Mouse (Mus musculus) gonadal fat pad, adult 2 months (tissue): Measurements from ENCODE around the gene Gm4567. TPM values are rescaled to one million over a fixed set of nuclear protein-coding genes. Genes with fewer than 3 reads are reported as not detected.
"Not testable (repeated sequence)": the region's sequence is repeated elsewhere in the genome, so short reads cannot be mapped to it uniquely, and the experiment has no call there.

ENCODE experiments used
- DNase-seq: peaks from one replicate; pipeline ENCODE4 v3.0.0-alpha.2; 2012; ENCODE audit warnings: low read depth
- polyA plus RNA-seq: library from polyadenylated mRNA; depleted of rRNA; stranded (reverse); fragments of >200 nt; gene quantifications from 2 replicates; pipeline ENCODE4 v1.2.3, GENCODE M21; 2012; rRNA removed

The Gm4567 gene
- not detected in 2 replicates for polyA plus RNA-seq

GRCm38 (mm10) chr7:22719610-22720009, at the start of gene Gm4567:
Gene Gm4567, minus strand, starts transcription at chr7:22719710.
- not testable (repeated sequence) for DNase-seq

GRCm38 (mm10) chr7:22761397-22761796, 41.9 kb upstream of the Gm4567 start, which contains the start of gene Vmn1r157:
Gene Vmn1r157, plus strand, starts transcription at chr7:22761697.
- not testable (repeated sequence) for DNase-seq

GRCm38 (mm10) chr7:22692217-22692616, 27.3 kb downstream of the Gm4567 start, which contains the start of gene Gm8693:
Gene Gm8693, minus strand, starts transcription at chr7:22692317.
- not testable (repeated sequence) for DNase-seq

Other genes starting within 250 kb of the Gm4567 start
- gene Vmn1r151, start 220.0 kb downstream of the Gm4567 start, polyA plus RNA-seq: not detected in 2 replicates
- gene Vmn1r152, start 196.7 kb downstream of the Gm4567 start, polyA plus RNA-seq: not detected in 2 replicates
- not detected in 2 replicates for gene Gm8677, start 184.8 kb downstream of the Gm4567 start, polyA plus RNA-seq
- not detected in 2 replicates for gene Gm4201, start 154.4 kb downstream of the Gm4567 start, polyA plus RNA-seq
- not detected in 2 replicates for gene Gm4565, start 131.6 kb downstream of the Gm4567 start, polyA plus RNA-seq
- gene Vmn1r155, start 61.7 kb downstream of the Gm4567 start, polyA plus RNA-seq: not detected in 2 replicates
- not detected in 2 replicates for gene Gm8693, start 27.4 kb downstream of the Gm4567 start, polyA plus RNA-seq
- not detected in 2 replicates for gene Vmn1r157, start 42.0 kb upstream of the Gm4567 start, polyA plus RNA-seq
- not detected in 2 replicates for gene Vmn1r158, start 71.1 kb upstream of the Gm4567 start, polyA plus RNA-seq
- gene Vmn1r159, start 123.9 kb upstream of the Gm4567 start, polyA plus RNA-seq: not detected in 2 replicates
- gene Vmn1r160, start 151.5 kb upstream of the Gm4567 start, polyA plus RNA-seq: not detected in 2 replicates